Mouse (Mus musculus): ENCODE measurements around the gene Acbd5.

- TF ChIP-seq CTCF (IDR thresholded peaks at IDR 0.05; ENCODE audit: low read depth, low read length) = no peak
- TF ChIP-seq POLR2A (IDR thresholded peaks at IDR 0.05; ENCODE audit: extremely low read depth, insufficient read depth, low read length) = no peak
Observed at GRCm38 (mm10) chr2:23042189-23042588, 25.8 kb upstream of the Acbd5 start.

All from liver, adult 2 months (tissue).